22 mouse cellular contexts compared by ENCODE assay signal in genomic region chr10:6930398-6930797, GRCm38 (mm10).
"Had no signal": no experiment of that assay in that cellular context is flagged by ENCODE, and none has a peak within 500 bp of the region (broad histone marks: within the 10 kb centered on the region; RNA-seq: fewer than 3 reads in every experiment).

No protein-coding gene starts in this region.

- H3K4me3 ChIP-seq: heart, adult 2 months; heart, embryonic 13.5 days; heart, embryonic 15.5 days; hindbrain, embryonic 13.5 days; hindbrain, embryonic 15.5 days; kidney, embryonic 15.5 days; limb, embryonic 10.5 days; limb, embryonic 12.5 days had no signal

- H3K4me1 ChIP-seq: heart, embryonic 13.5 days; heart, embryonic 15.5 days; hindbrain, embryonic 13.5 days; hindbrain, embryonic 15.5 days; kidney, embryonic 15.5 days; limb, embryonic 10.5 days; limb, embryonic 12.5 days had no signal

- DNase-seq: gastrocnemius, postnatal 14 days; gastrocnemius, postnatal 36 days; heart, adult 11 months; heart, adult 2 months; heart, postnatal 14 days; heart, postnatal 36 days; kidney, adult 11 months; kidney, adult 2 months; kidney, adult 9 months; kidney, postnatal 14 days; kidney, postnatal 36 days; layer of hippocampus, adult 9-11 months; liver had no signal

- H3K27ac ChIP-seq: heart, adult 2 months; heart, embryonic 13.5 days; heart, embryonic 15.5 days; hindbrain, embryonic 13.5 days; hindbrain, embryonic 15.5 days; hindbrain, postnatal 0 days; kidney, embryonic 15.5 days; kidney, postnatal 0 days; limb, embryonic 10.5 days; limb, embryonic 12.5 days had no signal
